Mouse (Mus musculus): ENCODE measurements around the gene Fstl4.

DNA sequence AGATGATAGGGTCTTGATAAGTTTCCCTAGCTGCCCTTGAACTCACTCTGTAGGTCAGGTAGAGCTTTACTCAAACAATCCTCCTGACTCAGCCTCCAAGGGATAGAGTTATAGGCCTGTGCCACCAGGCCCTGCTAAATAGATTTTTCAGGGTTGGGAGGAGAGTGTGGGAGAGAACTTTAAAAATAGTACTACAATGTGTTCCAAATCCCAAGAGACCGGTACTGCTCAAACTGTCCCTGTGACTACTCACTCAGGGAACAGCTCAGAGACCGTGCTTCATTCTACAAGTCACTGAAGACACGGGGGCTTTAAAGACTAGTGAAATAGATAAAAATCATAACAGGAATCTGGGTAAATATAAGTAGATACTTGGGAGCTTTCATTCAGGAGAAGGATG is 190.6 kb downstream of the Fstl4 start:
- TF ChIP-seq POLR2A (IDR thresholded peaks at IDR 0.05; ENCODE audit: low read depth, low read length) (no peak), CTCF (conservative IDR thresholded peaks at IDR 0.05; ENCODE audit: insufficient read depth, insufficient read length, low read depth, low read length) (no peak)

Data from kidney, adult 2 months (tissue).